Mouse (Mus musculus) right cerebral cortex, adult 2 months (tissue): ENCODE data around the gene Myo18b.
A peak's percentile ranks its signal among the peaks of the same experiment; 100 is the strongest.

Experiments
- DNase-seq, 2 experiments: peaks; one replicate each; pipeline ENCODE4 v3.0.0; 2021 to 2022; ENCODE audit warnings: low spot score in 2 of 2

The Myo18b gene

GRCm38 (mm10) chr5:112877391-112878115 is 18.6 kb downstream of the Myo18b start:
- peak in 1 of 2 experiments; percentile 30 for DNase-seq

- peak; percentile 76 to 77 for DNase-seq
These were observed 19.2 kb downstream of the Myo18b start for GRCm38 (mm10) chr5:112876846-112877390.

DNA sequence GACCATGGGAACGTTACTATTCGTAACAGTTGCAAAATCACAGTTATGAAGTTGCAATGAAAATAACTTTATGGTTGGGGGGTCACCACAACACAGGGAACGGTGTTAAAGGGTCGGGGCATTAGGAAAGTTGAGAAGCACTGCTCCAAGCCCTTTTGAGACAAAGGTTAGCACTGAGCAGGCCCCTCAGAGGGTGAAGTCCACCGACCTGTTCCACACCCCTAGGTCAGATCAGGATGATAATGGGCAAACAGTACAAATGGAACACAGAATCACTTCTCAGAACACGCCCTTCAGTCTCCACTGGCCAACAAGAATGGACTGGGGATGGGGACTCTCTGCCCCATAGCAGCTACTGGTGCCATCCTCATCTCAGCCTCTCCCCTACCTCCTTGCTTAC is 23.2 kb downstream of the Myo18b start:
- DNase-seq, result no peak

DNA sequence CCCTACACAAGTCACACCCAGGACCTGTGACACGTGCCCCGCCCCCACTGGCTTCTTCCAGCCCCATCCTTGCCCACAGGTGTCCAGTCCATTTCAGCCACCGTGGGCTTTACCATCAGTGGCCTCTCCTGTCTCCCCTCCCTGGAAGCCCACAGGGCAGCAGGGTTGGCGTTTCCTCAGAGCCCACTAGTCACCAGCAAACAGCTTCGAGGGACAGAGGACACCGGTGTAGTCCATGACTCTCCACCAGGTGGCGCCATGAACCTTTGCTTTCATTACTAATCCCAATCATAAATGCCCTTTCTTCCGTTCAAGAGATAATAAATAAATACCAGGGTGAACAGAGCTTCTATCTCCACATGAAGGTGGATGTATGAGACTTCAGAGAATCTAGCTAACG is 25.4 kb downstream of the Myo18b start:
- DNase-seq, result peak; percentile 81 to 83

- DNase-seq, result no peak
These were observed 27.5 kb downstream of the Myo18b start for GRCm38 (mm10) chr5:112868620-112869019.

- peak in 1 of 2 experiments; percentile 63 for DNase-seq
These were observed 31.3 kb downstream of the Myo18b start for GRCm38 (mm10) chr5:112864719-112865367.

DNA sequence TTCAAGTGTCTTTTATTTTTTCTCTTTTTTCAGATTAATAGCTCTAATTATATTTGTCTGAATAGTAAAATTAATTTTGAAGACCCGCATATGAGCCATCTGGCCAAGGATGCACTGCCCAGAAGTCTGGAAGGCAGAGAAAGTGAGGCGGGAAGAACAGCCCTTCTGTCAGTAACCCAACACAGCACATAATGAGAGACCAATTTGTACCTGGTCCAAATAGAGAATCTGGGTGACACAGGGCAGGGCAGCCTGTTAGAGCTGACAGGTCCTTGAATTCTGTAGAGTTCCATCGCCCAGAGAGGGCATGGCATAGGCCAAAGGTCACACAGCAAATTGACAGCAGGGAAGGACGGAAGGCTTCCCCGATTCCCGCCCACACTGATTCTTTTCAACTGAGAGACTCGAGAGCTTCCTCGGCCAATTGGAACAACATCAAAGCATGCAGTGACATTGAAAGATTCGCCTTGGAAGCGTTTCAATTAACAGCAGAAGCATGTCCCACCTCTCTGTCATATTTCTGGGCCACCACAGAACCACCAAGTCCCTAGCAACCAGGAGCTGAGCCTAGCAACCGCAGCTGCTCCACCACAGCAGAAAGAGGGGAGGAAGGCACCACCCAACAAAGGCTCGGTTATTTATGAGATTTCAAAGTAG is 36.7 kb downstream of the Myo18b start:
- peak; percentile 46 to 54 for DNase-seq

DNA sequence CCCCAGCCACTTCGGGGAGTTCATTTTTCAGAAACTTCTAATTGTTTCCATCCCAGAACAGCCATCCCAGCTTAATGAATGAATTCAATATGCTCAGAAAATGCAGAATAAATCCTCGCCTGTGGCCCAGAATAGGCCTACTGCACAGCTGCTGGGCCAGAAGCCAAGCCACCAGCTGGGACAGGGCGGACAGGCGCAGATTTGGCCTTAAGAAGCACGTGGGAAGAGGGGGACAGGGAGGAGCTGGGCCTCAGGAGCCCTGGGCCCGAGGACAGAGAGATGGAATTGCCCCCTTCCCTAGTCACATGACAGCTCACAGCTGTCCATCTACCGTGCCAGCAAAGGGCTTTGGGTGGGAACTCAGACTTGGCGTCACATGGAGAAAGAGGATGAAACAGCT is 43.0 kb downstream of the Myo18b start:
- DNase-seq, result peak; percentile 44 to 55

DNA sequence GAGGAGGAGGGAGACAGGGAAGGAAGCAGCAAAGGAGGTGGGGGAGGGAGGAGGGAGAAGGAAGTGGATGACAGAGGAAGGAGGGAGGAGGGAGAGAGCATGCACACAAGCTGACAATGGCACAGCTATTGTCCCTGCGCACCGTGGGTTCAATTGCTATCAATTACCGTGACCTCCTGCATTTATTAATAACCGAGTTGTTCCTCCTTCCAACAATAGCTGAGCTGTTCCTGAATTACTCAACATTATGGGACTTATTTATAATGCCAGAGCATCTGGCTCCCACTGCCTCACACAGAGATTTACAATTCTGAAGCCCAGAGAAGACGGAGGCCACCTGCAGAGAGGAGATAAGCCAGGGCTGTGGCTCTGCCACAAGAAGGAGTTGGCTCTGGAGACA is 44.8 kb downstream of the Myo18b start:
- DNase-seq, result peak; percentile 44 to 46

DNA sequence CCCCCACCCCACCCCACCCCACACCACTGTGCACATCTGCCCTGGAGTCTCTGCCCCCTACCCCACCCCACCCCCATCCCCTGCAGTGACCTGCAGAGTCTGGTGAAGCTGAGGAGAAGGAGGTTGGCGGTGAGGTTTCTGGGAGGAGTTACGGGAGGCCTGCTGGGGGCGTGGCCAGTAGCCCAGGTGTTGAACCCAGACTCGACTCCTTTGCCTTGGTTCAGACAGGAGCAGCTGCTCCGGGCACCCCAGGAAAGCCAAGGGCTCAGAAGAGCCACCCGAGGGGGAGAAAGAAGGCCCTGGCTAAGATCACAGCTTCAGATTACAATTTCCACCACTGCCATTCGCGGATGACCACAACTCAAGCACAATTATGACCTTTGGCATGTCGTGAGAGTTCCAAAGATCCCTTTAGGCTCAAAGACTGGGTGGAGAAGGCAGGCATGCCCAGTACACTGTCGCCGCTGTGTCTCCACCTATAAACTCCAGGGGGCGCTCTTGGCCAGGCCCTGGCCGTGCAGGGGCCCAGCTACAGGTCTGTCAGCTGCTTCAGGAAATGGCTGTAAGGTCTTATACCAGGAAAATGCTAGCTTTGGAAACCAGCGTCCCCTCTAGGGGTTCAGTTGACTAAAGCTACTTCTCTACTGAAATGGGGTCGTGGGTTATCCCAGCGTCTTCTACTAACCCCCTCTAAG is 47.4 kb downstream of the Myo18b start:
- DNase-seq, result peak; percentile 43 to 50

DNA sequence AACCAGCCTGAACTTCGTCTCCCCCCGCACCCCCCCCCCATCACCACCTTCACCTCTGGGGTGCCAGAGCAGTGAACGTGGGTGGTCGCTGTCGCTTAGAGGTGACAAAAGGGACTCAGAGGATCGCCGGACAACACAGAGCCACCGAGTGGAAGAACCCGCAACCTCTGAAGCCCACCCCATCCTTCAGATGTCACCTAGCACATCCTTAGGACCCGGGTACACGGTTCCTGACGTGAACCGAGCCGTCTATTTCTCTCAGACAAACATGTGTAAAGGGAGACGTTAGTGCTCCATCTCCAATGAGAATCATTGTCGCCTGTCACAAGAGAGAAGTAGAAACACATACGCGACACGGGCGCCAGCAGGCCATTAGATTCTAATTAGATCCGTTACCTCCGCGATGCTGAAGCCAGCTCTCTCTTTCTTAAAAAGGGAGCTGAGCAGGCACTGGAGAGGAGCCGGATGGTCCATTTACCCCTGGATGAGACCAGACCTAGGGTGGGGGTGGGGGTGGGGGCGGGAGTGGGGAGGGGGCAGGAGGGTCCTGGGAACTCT is 48.1 kb downstream of the Myo18b start:
- no peak for DNase-seq

DNA sequence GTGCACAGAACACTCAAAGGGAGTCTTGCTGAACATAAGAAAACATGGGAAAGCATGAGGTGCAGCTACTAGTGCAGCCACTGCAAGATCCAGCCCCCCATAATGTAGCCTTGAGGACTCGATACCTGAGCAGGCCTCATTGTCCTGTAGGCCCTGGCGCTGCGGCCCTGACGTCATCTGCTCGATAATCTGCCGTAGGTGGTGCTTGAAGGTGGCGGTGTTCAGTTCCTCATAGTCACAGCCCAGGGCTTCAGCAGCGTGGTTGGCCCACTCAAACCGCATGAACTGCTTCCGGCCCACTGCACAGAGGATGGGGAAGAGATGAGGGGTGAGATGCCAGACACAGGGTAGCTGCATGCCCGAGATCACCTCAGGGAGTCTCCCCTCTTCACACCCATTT is 50.0 kb downstream of the Myo18b start:
- no peak for DNase-seq

- no peak for DNase-seq
These were observed 51.7 kb downstream of the Myo18b start for GRCm38 (mm10) chr5:112844460-112844859.

DNA sequence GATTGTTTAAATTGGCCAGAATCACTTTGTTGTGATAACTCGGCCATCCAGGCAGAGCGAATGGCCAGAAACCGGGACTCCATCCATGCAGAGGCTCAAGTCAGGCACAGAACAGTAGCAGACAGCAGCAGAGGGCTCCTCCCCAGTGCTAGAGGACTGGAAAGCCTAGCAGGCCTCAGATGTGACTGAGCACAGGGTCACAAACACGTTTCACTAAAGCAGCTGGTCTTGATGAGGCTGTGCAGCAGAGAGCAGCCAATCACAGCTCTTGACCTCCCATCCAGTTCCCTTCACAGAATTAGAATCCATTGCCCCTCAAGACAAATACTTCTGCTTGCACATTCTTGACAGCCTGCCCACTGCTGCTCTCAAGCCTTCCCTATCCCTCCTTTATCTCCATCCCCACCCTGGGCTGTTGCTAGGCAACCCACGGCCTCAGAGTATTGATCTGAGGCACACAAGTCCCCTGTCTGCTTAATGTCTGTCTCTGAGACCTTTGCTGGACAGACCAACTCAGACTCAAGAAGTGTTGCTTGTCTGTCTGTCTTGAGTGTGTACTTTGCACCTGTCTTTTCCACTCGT is 52.4 kb downstream of the Myo18b start:
- no peak for DNase-seq

DNA sequence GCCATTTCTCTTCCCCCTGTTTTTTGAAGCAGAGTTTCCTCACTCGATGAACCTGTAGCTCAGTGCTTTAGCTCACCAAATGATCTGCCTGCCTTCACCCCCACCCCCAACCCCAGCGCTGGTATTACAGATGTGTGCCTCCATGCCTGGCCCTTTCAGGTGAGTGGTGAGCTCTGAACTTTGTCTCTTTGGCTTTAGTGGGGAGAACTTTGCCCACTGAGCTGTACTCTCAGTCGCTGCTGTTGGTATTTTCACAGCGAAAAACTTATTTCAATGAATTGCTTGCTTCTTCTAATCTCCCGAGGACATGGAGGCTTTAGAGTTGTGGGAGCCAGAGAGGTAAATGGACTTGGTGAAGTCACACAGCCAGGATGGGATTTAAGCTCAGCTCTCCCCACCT is 53.5 kb downstream of the Myo18b start:
- DNase-seq, result no peak

- DNase-seq, result no peak
These were observed 54.3 kb downstream of the Myo18b start for GRCm38 (mm10) chr5:112841850-112842249.

- DNase-seq, result no peak
These were observed 61.3 kb downstream of the Myo18b start for GRCm38 (mm10) chr5:112834896-112835295.

GRCm38 (mm10) chr5:112833866-112834265 is 62.3 kb downstream of the Myo18b start:
- DNase-seq, result no peak

GRCm38 (mm10) chr5:112825091-112825794 is 70.9 kb downstream of the Myo18b start:
- peak; percentile 14 to 26 for DNase-seq

DNA sequence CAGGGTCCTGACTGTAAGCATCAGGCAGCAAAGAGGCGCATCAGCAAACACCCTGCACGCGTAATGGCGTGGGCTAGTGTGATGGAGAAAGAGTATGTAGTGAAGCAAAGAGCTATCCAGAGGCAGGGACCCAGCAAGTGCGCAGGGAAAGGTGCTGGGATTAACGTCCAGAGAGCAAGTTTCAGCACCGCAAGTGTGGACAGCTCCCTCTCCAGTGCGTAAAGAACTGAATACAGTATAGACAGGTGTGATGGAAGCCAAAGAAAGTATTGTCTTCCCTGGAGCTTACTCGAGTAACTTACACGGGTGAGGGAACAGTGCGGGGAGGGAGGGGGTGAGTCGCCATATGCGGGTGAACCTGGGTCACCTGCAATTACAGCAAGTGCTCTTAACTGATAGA is 71.8 kb downstream of the Myo18b start:
- DNase-seq, result no peak

DNA sequence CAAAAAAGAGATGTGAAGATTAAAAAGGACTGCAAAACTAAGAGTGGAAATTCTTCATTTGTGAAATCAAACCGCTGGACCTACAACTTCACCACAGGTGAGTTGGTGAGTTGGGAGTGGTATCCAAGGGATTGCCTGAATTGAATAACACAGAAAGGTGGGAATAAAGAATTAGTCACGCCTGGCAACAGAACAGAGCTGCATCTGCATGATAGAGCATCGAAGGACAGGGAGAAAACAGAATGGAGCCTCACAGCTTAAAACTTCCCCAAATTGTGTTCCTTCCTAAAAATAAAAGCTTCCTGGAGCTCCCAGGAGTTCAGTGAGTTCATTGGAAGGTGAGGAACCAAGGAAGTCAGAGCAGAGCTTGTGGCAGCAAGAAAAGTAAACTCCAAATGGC is 73.7 kb downstream of the Myo18b start:
- no peak for DNase-seq
